Mouse (Mus musculus) neural tube, embryonic 14.5 days (tissue): Measurements from ENCODE around the gene Tmem246. TPM values are rescaled to one million over a fixed set of nuclear protein-coding genes. Genes with fewer than 3 reads are reported as not detected.

Source experiments
- ATAC-seq: fragments of 200-750 bp; cut with Nextera tagmentation; 2 replicates; pipeline ENCODE4 v1.8.0; 2017; ENCODE audit warnings: low read depth, mild to moderate bottlenecking, moderate TSS enrichment, moderate library complexity
- H3K27ac ChIP-seq: fragments of 300-500 bp; sonication (generic); 2 replicates; pipeline ENCODE4 v1.5.1; 2014; ENCODE audit warnings: low read depth, mild to moderate bottlenecking, control low read depth, low read length, moderate library complexity, mixed read lengths
- H3K27me3 ChIP-seq: fragments of 300-500 bp; sonication (generic); 2 replicates; pipeline ENCODE4 v1.6.1; 2014; ENCODE audit warnings: low read length; ENCODE audit not compliant: control insufficient read depth, insufficient read depth
- H3K36me3 ChIP-seq: fragments of 300-500 bp; sonication (generic); 2 replicates; pipeline ENCODE4 v1.6.1; 2014; ENCODE audit warnings: low read length, mixed read lengths; ENCODE audit not compliant: control insufficient read depth, insufficient read depth
- H3K4me1 ChIP-seq: fragments of 300-500 bp; sonication (generic); 2 replicates; pipeline ENCODE4 v1.6.1; 2014; ENCODE audit warnings: low read length; ENCODE audit not compliant: control insufficient read depth, insufficient read depth
- H3K4me2 ChIP-seq: fragments of 300-500 bp; sonication (generic); 2 replicates; pipeline ENCODE4 v1.6.1; 2014; ENCODE audit warnings: mild to moderate bottlenecking, low read depth, low read length, control low read depth
- H3K4me3 ChIP-seq: fragments of 300-500 bp; sonication (generic); 2 replicates; pipeline ENCODE4 v1.5.1; 2014; ENCODE audit warnings: low read depth, low read length, control low read depth, mixed read lengths
- H3K9ac ChIP-seq: fragments of 300-500 bp; sonication (generic); replicated peaks from 2 replicates; pipeline ENCODE4 v1.6.1; 2014; ENCODE audit warnings: low read depth, mild to moderate bottlenecking, control low read depth, low read length, mixed read lengths
- H3K9me3 ChIP-seq: fragments of 300-500 bp; sonication (generic); 2 replicates; pipeline ENCODE4 v1.6.1; 2016; ENCODE audit warnings: low read length; ENCODE audit not compliant: control insufficient read depth
- WGBS: fragments of 180-500 bp; shearing (Covaris S2); extraction: QIAGEN DNeasy Blood & Tissue Kit; methylation state at CpG from one replicate; pipeline ENCODE4 v1.1.7; 2014; 5-methylcytosine and 5-hydroxymethylcytosine counted together
- polyA plus RNA-seq: library from polyadenylated mRNA; unstranded; fragments of >200 nt; fragmentation: Nextera tagmentation; extraction: Ambion mirVana; gene quantifications from 2 replicates; pipeline ENCODE4 v1.2.1, GENCODE M21; 2014

Tmem246 gene
- polyA plus RNA-seq, 1 experiment from 2014 or later, result 138 TPM

GRCm38 (mm10) chr4:49557375-49557774 is 40.3 kb downstream of the Tmem246 start:
- Histone ChIP-seq H3K4me2 (no peak overlapping the region), H3K9me3 (no peaks in the 10 kb centered on the region), H3K27ac (no peak overlapping the region), H3K9ac (no peak overlapping the region), H3K27me3 (no peaks in the 10 kb centered on the region), H3K4me1 (no peaks in the 10 kb centered on the region), H3K36me3 (no peaks in the 10 kb centered on the region), H3K4me3 (no peak overlapping the region)
- ATAC-seq, result no peak
- WGBS, result 84% methylated on average over 7 of the region's 7 CpGs

DNA sequence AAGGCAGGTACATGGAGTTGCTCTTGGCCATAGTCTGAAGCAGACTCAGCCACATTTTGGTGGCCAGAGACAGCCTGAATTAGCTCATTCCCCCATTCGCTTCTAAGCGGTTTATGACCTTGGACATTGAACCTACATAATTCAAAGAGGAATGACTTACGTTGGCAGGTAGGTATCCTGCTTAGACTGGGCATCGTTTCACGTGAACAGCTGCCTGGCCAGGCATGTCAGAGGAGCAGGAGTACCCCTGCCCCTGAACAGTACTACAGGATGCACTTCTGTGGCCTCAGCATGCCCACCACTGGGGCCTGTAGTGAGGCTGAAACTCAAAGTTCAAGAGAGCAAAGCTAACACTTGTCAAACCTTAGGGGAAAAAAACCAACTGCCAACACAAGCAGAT is 44.3 kb downstream of the Tmem246 start:
- Histone ChIP-seq H3K4me3 (no peak overlapping the region), H3K27me3 (no peaks in the 10 kb centered on the region), H3K4me2 (no peak overlapping the region), H3K27ac (no peak overlapping the region), H3K36me3 (no peaks in the 10 kb centered on the region), H3K4me1 (no peaks in the 10 kb centered on the region), H3K9me3 (no peaks in the 10 kb centered on the region), H3K9ac (no peak overlapping the region)
- WGBS, result 80% methylated on average over 5 of the region's 5 CpGs
- no peak for ATAC-seq

- H3K4me1 ChIP-seq, result no peaks in the 10 kb centered on the region
- no peaks in the 10 kb centered on the region for H3K9me3 ChIP-seq
- H3K9ac ChIP-seq, result no peak within 1 kb of the TSS
- H3K27me3 ChIP-seq, result no peaks in the 10 kb centered on the region
- no peak within 1 kb of the TSS for H3K4me2 ChIP-seq
- H3K4me3 ChIP-seq, result no peak within 1 kb of the TSS
- ATAC-seq, result no peak
- H3K36me3 ChIP-seq, result no peaks in the 10 kb centered on the region
- H3K27ac ChIP-seq, result no peak within 1 kb of the TSS
- WGBS, result 61% methylated on average over 3 of the region's 3 CpGs
These were observed 48.3 kb downstream of the Tmem246 start, which contains the start of gene Aldob for GRCm38 (mm10) chr4:49549383-49549782. Gene Aldob (minus strand): TSS chr4:49549546.

DNA sequence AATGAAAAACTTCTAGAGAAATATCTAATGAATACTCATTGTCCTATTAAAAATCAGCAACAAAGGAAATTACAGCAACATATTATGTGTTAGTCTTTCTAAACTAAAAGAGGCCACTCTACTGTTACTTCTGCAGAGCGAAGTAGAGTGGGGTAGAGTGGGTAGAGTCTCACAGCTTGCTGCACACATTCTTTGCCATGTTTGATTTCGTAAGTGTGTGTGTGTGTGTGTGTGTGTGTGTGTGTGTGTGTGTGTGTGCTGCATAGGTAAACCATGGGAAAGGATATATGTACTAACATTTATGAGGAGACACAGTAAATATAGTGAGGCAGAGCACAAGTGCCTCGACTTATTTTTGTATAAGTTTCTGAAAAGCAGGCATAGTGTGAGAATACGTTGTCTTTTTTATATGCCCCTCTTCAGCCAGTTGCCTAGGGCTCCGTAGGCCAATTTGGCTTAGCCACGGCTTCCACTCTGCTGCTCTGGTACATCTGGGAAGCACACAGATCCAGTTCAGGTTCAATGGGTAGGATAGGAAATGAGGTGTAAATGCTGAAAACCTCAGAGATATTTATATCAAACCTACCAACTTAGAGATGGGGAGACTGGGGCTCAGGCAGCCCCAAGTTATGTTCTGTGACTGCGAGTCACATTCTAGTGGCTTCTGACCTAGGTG is 50.0 kb downstream of the Tmem246 start:
- Histone ChIP-seq H3K36me3 (no peaks in the 10 kb centered on the region), H3K27ac (no peak overlapping the region), H3K9me3 (no peaks in the 10 kb centered on the region), H3K4me1 (no peaks in the 10 kb centered on the region), H3K27me3 (no peaks in the 10 kb centered on the region), H3K4me3 (no peak overlapping the region), H3K9ac (no peak overlapping the region), H3K4me2 (no peak overlapping the region)
- 92% methylated on average over 7 of the region's 7 CpGs for WGBS
- ATAC-seq, result no peak

DNA sequence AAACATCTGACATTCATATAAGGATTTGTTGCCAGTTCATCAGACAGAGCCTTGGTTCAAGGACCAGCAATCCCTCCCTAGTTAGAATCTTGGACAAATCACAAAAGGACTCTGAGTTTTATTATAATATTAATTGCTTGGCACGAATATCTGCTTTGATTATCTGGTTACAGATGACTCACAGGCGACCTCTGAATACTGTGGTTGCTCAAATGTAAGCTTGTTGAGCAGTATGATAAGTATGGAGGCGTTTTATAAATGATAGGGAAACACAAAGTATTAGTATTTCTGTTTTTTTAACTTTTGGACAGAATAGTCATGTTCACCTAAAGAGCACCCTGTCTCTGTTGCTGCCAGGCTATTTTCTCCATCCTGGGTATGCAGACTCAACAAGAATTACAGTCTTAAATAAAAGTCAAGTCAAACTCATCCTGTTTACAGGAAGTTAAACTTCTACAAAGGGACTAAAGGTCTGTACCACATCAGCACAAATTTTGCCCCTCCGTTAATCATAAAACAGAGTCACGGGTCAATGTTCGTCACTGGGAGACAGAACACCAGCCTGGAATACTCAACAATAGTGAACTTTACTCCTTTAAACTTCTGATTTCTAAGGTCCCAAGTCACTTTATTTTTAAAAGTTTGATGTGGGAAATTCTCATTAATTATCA is 50.7 kb downstream of the Tmem246 start:
- no peak overlapping the region for H3K4me3 ChIP-seq
- 81% methylated on average over 6 of the region's 6 CpGs for WGBS
- H3K27ac ChIP-seq, result no peak overlapping the region
- H3K4me2 ChIP-seq, result no peak overlapping the region
- no peak for ATAC-seq
- no peaks in the 10 kb centered on the region for H3K4me1 ChIP-seq
- H3K27me3 ChIP-seq, result no peaks in the 10 kb centered on the region
- H3K36me3 ChIP-seq, result no peaks in the 10 kb centered on the region
- H3K9ac ChIP-seq, result no peak overlapping the region
- no peaks in the 10 kb centered on the region for H3K9me3 ChIP-seq

GRCm38 (mm10) chr4:49546026-49546425 is 51.6 kb downstream of the Tmem246 start:
- no peak overlapping the region for H3K4me3 ChIP-seq
- no peak for ATAC-seq
- no peak overlapping the region for H3K9ac ChIP-seq
- H3K9me3 ChIP-seq, result no peaks in the 10 kb centered on the region
- whole genome bisulfite sequencing, result 84% methylated on average over 2 of the region's 2 CpGs
- no peaks in the 10 kb centered on the region for H3K36me3 ChIP-seq
- no peaks in the 10 kb centered on the region for H3K4me1 ChIP-seq
- H3K27ac ChIP-seq, result no peak overlapping the region
- H3K27me3 ChIP-seq, result no peaks in the 10 kb centered on the region
- H3K4me2 ChIP-seq, result no peak overlapping the region

- no peak for ATAC-seq
These were observed 56.7 kb downstream of the Tmem246 start for GRCm38 (mm10) chr4:49540966-49541365.

GRCm38 (mm10) chr4:49539665-49540064 is 58.0 kb downstream of the Tmem246 start:
- no peak for ATAC-seq

More at GRCm38 (mm10) chr4:49540966-49541365, 56.7 kb downstream of the Tmem246 start:
- H3K36me3 ChIP-seq, result no peaks in the 10 kb centered on the region
- no peak overlapping the region for H3K27ac ChIP-seq
- no peaks in the 10 kb centered on the region for H3K9me3 ChIP-seq
- H3K4me3 ChIP-seq, result no peak overlapping the region
- no peak overlapping the region for H3K4me2 ChIP-seq
- H3K9ac ChIP-seq, result no peak overlapping the region
- H3K27me3 ChIP-seq, result no peaks in the 10 kb centered on the region
- H3K4me1 ChIP-seq, result no peaks in the 10 kb centered on the region
- 71% methylated on average over 3 of the region's 3 CpGs for WGBS

DNA sequence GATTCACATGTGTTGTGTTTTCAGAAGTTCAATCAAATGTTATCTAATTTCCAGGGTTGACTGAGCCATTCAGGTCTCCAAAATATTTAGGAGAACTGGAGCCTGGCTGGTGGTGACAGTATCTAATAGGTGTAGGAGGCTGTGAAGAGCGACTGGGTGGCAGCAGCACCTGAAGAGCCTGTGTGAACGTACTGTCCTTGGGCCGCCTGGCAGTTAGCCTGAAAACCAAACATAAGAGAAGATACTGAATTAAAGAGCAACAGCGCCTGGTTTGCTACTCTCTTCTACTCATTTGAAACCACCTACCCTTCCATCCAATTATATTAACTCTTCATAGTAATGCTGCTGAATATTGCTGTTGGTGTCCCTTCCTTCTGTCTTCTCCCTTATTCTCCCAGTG is 61.0 kb downstream of the Tmem246 start:
- H3K9me3 ChIP-seq, result no peaks in the 10 kb centered on the region
- no peak overlapping the region for H3K4me2 ChIP-seq
- H3K27ac ChIP-seq, result no peak overlapping the region
- H3K4me1 ChIP-seq, result no peaks in the 10 kb centered on the region
- no peaks in the 10 kb centered on the region for H3K27me3 ChIP-seq
- H3K9ac ChIP-seq, result no peak overlapping the region
- H3K36me3 ChIP-seq, result no peaks in the 10 kb centered on the region
- no peak for ATAC-seq
- 89% methylated on average over 4 of the region's 4 CpGs for WGBS
- H3K4me3 ChIP-seq, result no peak overlapping the region

More at GRCm38 (mm10) chr4:49539665-49540064, 58.0 kb downstream of the Tmem246 start:
- WGBS, result 76% methylated on average over 6 of the region's 6 CpGs
- Histone ChIP-seq H3K9me3 (no peaks in the 10 kb centered on the region), H3K4me3 (no peak overlapping the region), H3K4me2 (no peak overlapping the region), H3K9ac (no peak overlapping the region), H3K27me3 (no peaks in the 10 kb centered on the region), H3K4me1 (no peaks in the 10 kb centered on the region), H3K27ac (no peak overlapping the region), H3K36me3 (no peaks in the 10 kb centered on the region)
